ENCODE assay signal across 9 mouse cellular contexts in the genomic region with DNA sequence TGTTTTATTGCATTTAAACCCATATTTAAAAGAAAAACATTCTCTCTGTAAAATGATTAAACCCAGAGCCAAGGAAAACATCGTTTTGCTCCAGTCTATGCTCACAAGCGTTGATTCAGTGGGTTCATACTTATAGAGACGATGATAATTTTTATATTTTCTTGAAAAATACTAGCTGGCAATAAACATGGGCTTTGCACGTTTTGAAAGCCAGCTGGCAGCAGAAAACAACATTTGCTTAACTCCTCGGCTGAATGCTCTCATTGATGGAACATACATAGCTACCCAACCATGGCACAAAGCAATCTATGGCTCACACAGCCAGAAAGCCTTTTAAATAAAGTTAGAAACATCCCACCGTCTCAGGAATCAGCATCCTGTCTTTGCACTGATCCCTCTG.
A peak's percentile ranks its signal among the peaks of the same experiment; 100 is the strongest.
DNase-seq lines count a peak whose midpoint lies in the region; ATAC-seq and TF ChIP-seq lines count a peak whose summit lies in the region.
"Had no signal": no experiment of that assay in that cellular context is flagged by ENCODE, and none has a peak within 500 bp of the region (broad histone marks: within the 10 kb centered on the region; RNA-seq: fewer than 3 reads in every experiment).

No protein-coding gene starts in this region.

- no peak overlapping the region for H3K4me3 ChIP-seq in embryonic facial prominence, embryonic 12.5 days
- no peak overlapping the region for H3K4me3 ChIP-seq in embryonic facial prominence, embryonic 10.5 days
- H3K4me3 ChIP-seq in left cerebral cortex, adult 2 months = peak overlapping the region; percentile 35
- no peak overlapping the region for H3K4me3 ChIP-seq in hindbrain, embryonic 13.5 days
- H3K4me3 ChIP-seq in midbrain, postnatal 0 days (ENCODE audit: low read depth, low read length) = no peak overlapping the region

- intact Hi-C loops in left cerebral cortex, adult 2 months (cut with DNase I) = loop anchor here (10.0 kb wide), 1 partner anchor 555 kb away; no protein-coding TSS in a partner anchor

- 0 out of 2 replicates have a peak overlapping the region, but pooled peaks have one; percentile 41 for H3K4me2 ChIP-seq in embryonic facial prominence, embryonic 12.5 days (replicated peaks)
- peak overlapping the region; percentile 46 for H3K4me2 ChIP-seq in hindbrain, embryonic 13.5 days
- H3K4me2 ChIP-seq in midbrain, postnatal 0 days (ENCODE audit: low read depth, low read length, poor library complexity, severe bottlenecking) = peak overlapping the region; percentile 45; the same call in 1 of the 2 replicates

- no peak overlapping the region for H3K9ac ChIP-seq in embryonic facial prominence, embryonic 12.5 days
- H3K9ac ChIP-seq in hindbrain, embryonic 13.5 days = no peak overlapping the region; the same call in 1 of the 2 replicates
- no peak overlapping the region for H3K9ac ChIP-seq in midbrain, postnatal 0 days (replicated peaks; ENCODE audit: low read length, poor library complexity, severe bottlenecking)
- H3K9ac ChIP-seq: liver, postnatal 0 days had no signal

- TF ChIP-seq CTCF in left cerebral cortex, adult 2 months (IDR thresholded peaks at IDR 0.05) = no peak
- no peak for TF ChIP-seq CTCF in midbrain, postnatal 0 days (IDR thresholded peaks at IDR 0.05)

- H3K27ac ChIP-seq in embryonic facial prominence, embryonic 12.5 days = no peak overlapping the region
- H3K27ac ChIP-seq in embryonic facial prominence, embryonic 10.5 days (replicated peaks) = no peak overlapping the region
- H3K27ac ChIP-seq in left cerebral cortex, adult 2 months = 0 out of 2 replicates have a peak overlapping the region, but pooled peaks have one; percentile 16
- H3K27ac ChIP-seq in hindbrain, embryonic 13.5 days = no peak overlapping the region
- H3K27ac ChIP-seq in midbrain, postnatal 0 days (ENCODE audit: low read depth, low read length) = no peak overlapping the region

- WGBS in embryonic facial prominence, embryonic 12.5 days = 53% methylated on average over 6 of the region's 6 CpGs
- WGBS in embryonic facial prominence, embryonic 10.5 days = 62% methylated on average over 6 of the region's 6 CpGs
- 56% methylated on average over 6 of the region's 6 CpGs for WGBS in hindbrain, embryonic 13.5 days
- WGBS in midbrain, postnatal 0 days = 47% methylated on average over 6 of the region's 6 CpGs

- H3K27me3 ChIP-seq in embryonic facial prominence, embryonic 12.5 days = no peaks in the 10 kb centered on the region
- no peaks in the 10 kb centered on the region for H3K27me3 ChIP-seq in embryonic facial prominence, embryonic 10.5 days (replicated peaks; ENCODE audit: low read depth, poor library complexity, severe bottlenecking)
- H3K27me3 ChIP-seq in hindbrain, embryonic 13.5 days = no peaks in the 10 kb centered on the region
- no peaks in the 10 kb centered on the region for H3K27me3 ChIP-seq in midbrain, postnatal 0 days (ENCODE audit: insufficient read depth, low read length)

- no peaks in the 10 kb centered on the region for H3K4me1 ChIP-seq in embryonic facial prominence, embryonic 12.5 days
- peaks cover 5% of the 10 kb centered on the region; the same call in 1 of the 2 replicates for H3K4me1 ChIP-seq in embryonic facial prominence, embryonic 10.5 days
- 0 out of 2 replicates have a peak, but pooled peaks cover 2% of the 10 kb centered on the region for H3K4me1 ChIP-seq in hindbrain, embryonic 13.5 days (replicated peaks)
- H3K4me1 ChIP-seq in midbrain, postnatal 0 days (ENCODE audit: insufficient read depth, low read length) = no peaks in the 10 kb centered on the region

- no peak for ATAC-seq in embryonic facial prominence, embryonic 12.5 days (ENCODE audit: insufficient number of reproducible peaks, insufficient read depth, low FRiP score, low TSS enrichment)
- no peak for ATAC-seq in hindbrain, embryonic 13.5 days (ENCODE audit: low FRiP score)
- no peak for ATAC-seq in midbrain, postnatal 0 days (ENCODE audit: low FRiP score)

- no peaks in the 10 kb centered on the region for H3K9me3 ChIP-seq in embryonic facial prominence, embryonic 12.5 days
- no peaks in the 10 kb centered on the region for H3K9me3 ChIP-seq in embryonic facial prominence, embryonic 10.5 days
- no peaks in the 10 kb centered on the region for H3K9me3 ChIP-seq in hindbrain, embryonic 13.5 days
- H3K9me3 ChIP-seq in midbrain, postnatal 0 days (ENCODE audit: low read length) = no peaks in the 10 kb centered on the region

- no peaks in the 10 kb centered on the region for H3K36me3 ChIP-seq in embryonic facial prominence, embryonic 12.5 days
- H3K36me3 ChIP-seq in embryonic facial prominence, embryonic 10.5 days (replicated peaks) = no peaks in the 10 kb centered on the region
- no peaks in the 10 kb centered on the region for H3K36me3 ChIP-seq in hindbrain, embryonic 13.5 days
- H3K36me3 ChIP-seq in midbrain, postnatal 0 days (ENCODE audit: insufficient read depth, low read length) = no peaks in the 10 kb centered on the region

- DNase-seq in embryonic facial prominence, embryonic 10.5 days (ENCODE audit: low spot score) = no peak
- DNase-seq in left cerebral cortex, adult 2 months (ENCODE audit: extremely low spot score in 1 of 2, low spot score in 2 of 2) = no peak
- no peak for DNase-seq in left cerebral cortex, adult 8-10 months (ENCODE audit: low spot score in 2 of 2)
- no peak for DNase-seq in midbrain, postnatal 0 days (ENCODE audit: low spot score)
- no peak for DNase-seq in cerebellum, adult 11-12 months
- DNase-seq in thymus, postnatal 25 days = no peak
